Mouse (Mus musculus) mammary gland, adult 2 months (tissue): ENCODE results near the gene Marcksl1. TPM values are rescaled to one million over a fixed set of nuclear protein-coding genes. Genes with fewer than 3 reads are reported as not detected.

Experiments used
- polyA plus RNA-seq: library from polyadenylated mRNA; depleted of rRNA; stranded (reverse); fragments of >200 nt; gene quantifications from 2 replicates; pipeline ENCODE4 v1.2.3, GENCODE M21; 2012; ENCODE audit warnings: low replicate concordance; rRNA removed

The Marcksl1 gene
- polyA plus RNA-seq = 45.2 and 71.8 TPM in 2 replicates

GRCm38 (mm10) chr4:129513086-129513767, at the start of gene Marcksl1:
TSS of gene Marcksl1 (plus strand) at chr4:129513581.

GRCm38 (mm10) chr4:129490972-129491880, 22.2 kb upstream of the Marcksl1 start, which contains the start of the genes Tssk3 and Fam229a:
TSS of gene Tssk3 (minus strand) at chr4:129491022.
TSS of gene Fam229a (plus strand) at chr4:129491190.

GRCm38 (mm10) chr4:129542592-129543141, 29.3 kb downstream of the Marcksl1 start, which contains the start of gene Hdac1:
TSS of gene Hdac1 (minus strand) at chr4:129542713.

Other genes starting within 250 kb of the Marcksl1 start
- 0.90 and 3.5 TPM in 2 replicates for gene Sync, start 226.0 kb upstream of the Marcksl1 start, polyA plus RNA-seq
- gene Rbbp4, start 178.2 kb upstream of the Marcksl1 start, polyA plus RNA-seq = 18.0 and 32.5 TPM in 2 replicates
- gene Zbtb8os, start 177.9 kb upstream of the Marcksl1 start, polyA plus RNA-seq = 8.7 and 14.4 TPM in 2 replicates
- 12.2 and 16.3 TPM in 2 replicates for gene Zbtb8a, start 135.5 kb upstream of the Marcksl1 start, polyA plus RNA-seq
- gene Zbtb8b, start 72.7 kb upstream of the Marcksl1 start, polyA plus RNA-seq = 0.49 and 0.75 TPM in 2 replicates
- 16.3 and 19.6 TPM in 2 replicates for gene Bsdc1, start 52.0 kb upstream of the Marcksl1 start, polyA plus RNA-seq
- gene Tssk3, start 22.6 kb upstream of the Marcksl1 start, polyA plus RNA-seq = not detected in 2 replicates
- 0.80 TPM in 1 of 2 replicates, not detected in the other for gene Fam229a, start 22.4 kb upstream of the Marcksl1 start, polyA plus RNA-seq
- gene Hdac1, start 29.1 kb downstream of the Marcksl1 start, polyA plus RNA-seq = 48.9 and 65.4 TPM in 2 replicates
- gene Lck, start 60.1 kb downstream of the Marcksl1 start, polyA plus RNA-seq = 83.2 and 90.2 TPM in 2 replicates
- gene Fam167b, start 65.0 kb downstream of the Marcksl1 start, polyA plus RNA-seq = 5.7 and 7.0 TPM in 2 replicates
- gene Eif3i, start 87.1 kb downstream of the Marcksl1 start, polyA plus RNA-seq = 207 and 300 TPM in 2 replicates
- gene Tmem234, start 87.1 kb downstream of the Marcksl1 start, polyA plus RNA-seq = 162 and 188 TPM in 2 replicates
- gene Dcdc2b, start 100.7 kb downstream of the Marcksl1 start, polyA plus RNA-seq = 2.0 and 2.8 TPM in 2 replicates
- 42.1 and 57.1 TPM in 2 replicates for gene Iqcc, start 105.5 kb downstream of the Marcksl1 start, polyA plus RNA-seq
- 20.3 and 21.3 TPM in 2 replicates for gene Ccdc28b, start 110.4 kb downstream of the Marcksl1 start, polyA plus RNA-seq
- gene Txlna, start 127.5 kb downstream of the Marcksl1 start, polyA plus RNA-seq = 30.1 and 36.2 TPM in 2 replicates
- gene Kpna6, start 159.2 kb downstream of the Marcksl1 start, polyA plus RNA-seq = 25.7 and 52.9 TPM in 2 replicates
- 33.4 and 41.8 TPM in 2 replicates for gene Tmem39b, start 183.3 kb downstream of the Marcksl1 start, polyA plus RNA-seq
- 15.1 and 85.6 TPM in 2 replicates for gene Khdrbs1, start 228.7 kb downstream of the Marcksl1 start, polyA plus RNA-seq